Mouse (Mus musculus): ENCODE measurements around the gene Il13. TPM values are rescaled to one million over a fixed set of nuclear protein-coding genes. Genes with fewer than 3 reads are reported as not detected.

The Il13 gene
- polyA plus RNA-seq, 1 experiment: 0.41 TPM

DNA sequence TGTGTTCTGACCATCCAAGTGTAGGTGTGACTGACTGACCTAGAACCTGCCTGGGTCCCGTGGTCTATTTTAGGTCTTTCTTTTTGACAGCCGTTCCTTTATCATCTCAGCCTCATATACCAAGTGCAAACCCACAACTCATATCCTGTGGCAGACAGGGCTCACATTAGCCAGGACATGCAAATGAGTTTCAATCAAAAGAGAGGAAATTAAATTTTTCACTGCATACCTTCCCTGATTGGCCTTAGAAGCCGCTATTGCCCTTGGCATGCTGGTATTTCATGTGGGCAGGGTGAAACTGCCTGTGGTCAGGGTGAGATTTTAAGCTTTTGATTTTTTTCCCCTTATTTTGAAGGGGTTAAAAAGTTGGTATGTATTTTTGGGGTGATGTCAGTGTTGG, 24.8 kb downstream of the Il13 start:
- H3K27ac ChIP-seq (ENCODE audit: insufficient read depth, low read depth, low read length): no peak overlapping the region
- TF ChIP-seq POLR2A (IDR thresholded peaks at IDR 0.05; ENCODE audit: low read depth, low read length): no peak
- no peak for TF ChIP-seq CTCF (IDR thresholded peaks at IDR 0.05; ENCODE audit: extremely low read depth, insufficient read length, insufficient replicate concordance, low read depth, low read length)
- WGBS: 61% methylated on average over 3 of the region's 3 CpGs
- H3K36me3 ChIP-seq (ENCODE audit: control insufficient read depth, insufficient read depth, low read length): no peaks in the 10 kb centered on the region
- H3K4me3 ChIP-seq (ENCODE audit: low read depth, low read length): no peak overlapping the region
- H3K27me3 ChIP-seq (ENCODE audit: control insufficient read depth, insufficient read depth, low read length): no peaks in the 10 kb centered on the region
- H3K4me1 ChIP-seq (ENCODE audit: control insufficient read depth, insufficient read depth, insufficient read length, low read length): no peaks in the 10 kb centered on the region

DNA sequence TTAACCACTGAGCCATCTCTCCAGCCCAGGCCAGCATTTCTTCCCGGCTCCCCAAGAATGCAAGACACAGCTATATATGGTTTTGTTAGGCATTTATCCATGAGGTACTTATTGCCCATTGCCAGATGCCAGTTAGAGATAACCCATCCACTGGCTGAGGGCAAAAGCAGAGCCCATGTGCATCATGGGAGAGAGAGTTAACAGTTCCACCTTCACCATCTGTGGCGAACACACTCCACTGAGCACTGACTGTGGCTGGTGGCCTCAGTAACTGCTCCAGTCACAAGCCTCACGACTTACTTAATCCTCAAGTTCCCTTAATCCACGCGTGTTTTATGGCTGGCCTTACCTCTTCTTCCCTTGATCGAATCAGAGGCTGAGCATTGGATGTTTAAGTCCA, 25.3 kb downstream of the Il13 start:
- WGBS: 44% methylated on average over 6 of the region's 6 CpGs
- Histone ChIP-seq H3K36me3 (ENCODE audit: control insufficient read depth, insufficient read depth, low read length) (no peaks in the 10 kb centered on the region), H3K4me1 (ENCODE audit: control insufficient read depth, insufficient read depth, insufficient read length, low read length) (no peaks in the 10 kb centered on the region), H3K27ac (ENCODE audit: insufficient read depth, low read depth, low read length) (no peak overlapping the region), H3K4me3 (ENCODE audit: low read depth, low read length) (no peak overlapping the region), H3K27me3 (ENCODE audit: control insufficient read depth, insufficient read depth, low read length) (no peaks in the 10 kb centered on the region)
- TF ChIP-seq POLR2A (IDR thresholded peaks at IDR 0.05; ENCODE audit: low read depth, low read length): no peak
- TF ChIP-seq CTCF (IDR thresholded peaks at IDR 0.05; ENCODE audit: extremely low read depth, insufficient read length, insufficient replicate concordance, low read depth, low read length): no peak

DNA sequence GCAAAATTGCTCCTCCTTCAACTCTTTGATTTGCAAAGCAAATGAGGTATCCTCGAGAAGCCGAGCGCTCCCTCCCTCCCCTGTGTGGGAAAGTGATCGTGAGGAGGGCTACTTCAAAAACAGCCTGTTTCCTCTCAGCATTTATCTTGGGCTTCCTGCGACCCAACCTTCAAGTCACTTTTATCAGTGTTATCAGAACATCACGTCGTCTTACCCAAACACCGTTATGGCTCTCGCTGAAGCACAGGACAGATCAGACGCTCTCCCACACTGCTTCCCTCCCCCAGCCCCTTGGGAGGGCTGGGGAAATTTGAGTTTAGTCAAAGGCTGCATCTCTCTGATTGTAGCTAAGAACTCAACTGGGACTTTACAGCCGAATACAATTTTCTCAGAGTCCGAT, 28.9 kb downstream of the Il13 start:
- H3K36me3 ChIP-seq (ENCODE audit: control insufficient read depth, insufficient read depth, low read length): no peaks in the 10 kb centered on the region
- TF ChIP-seq CTCF (IDR thresholded peaks at IDR 0.05; ENCODE audit: extremely low read depth, insufficient read length, insufficient replicate concordance, low read depth, low read length): no peak
- TF ChIP-seq POLR2A (IDR thresholded peaks at IDR 0.05; ENCODE audit: low read depth, low read length): no peak
- H3K27ac ChIP-seq (ENCODE audit: insufficient read depth, low read depth, low read length): no peak overlapping the region
- no peaks in the 10 kb centered on the region for H3K4me1 ChIP-seq (ENCODE audit: control insufficient read depth, insufficient read depth, insufficient read length, low read length)
- no peak overlapping the region for H3K4me3 ChIP-seq (ENCODE audit: low read depth, low read length)
- H3K27me3 ChIP-seq (ENCODE audit: control insufficient read depth, insufficient read depth, low read length): no peaks in the 10 kb centered on the region
- 16% methylated on average over 12 of the region's 12 CpGs for WGBS

DNA sequence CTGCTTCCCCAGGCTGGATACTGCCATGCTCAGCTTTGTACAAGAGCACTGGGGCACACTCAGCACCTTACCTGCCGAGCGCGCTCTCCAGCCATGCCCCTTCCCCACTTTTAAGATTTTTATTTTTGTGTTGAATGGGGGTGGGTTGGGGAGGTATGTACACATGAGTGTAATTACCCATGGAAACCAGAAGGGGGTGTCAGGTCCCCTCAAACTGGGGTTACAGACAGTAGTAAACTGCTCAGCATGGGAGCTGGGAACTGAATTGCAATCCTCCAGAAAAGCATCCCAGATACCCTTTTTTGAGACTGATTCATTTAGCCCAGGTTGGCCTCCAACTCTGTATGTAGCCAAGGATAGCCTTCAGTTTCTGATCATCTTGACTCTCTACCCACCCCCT, 29.5 kb downstream of the Il13 start:
- Histone ChIP-seq H3K27me3 (ENCODE audit: control insufficient read depth, insufficient read depth, low read length) (no peaks in the 10 kb centered on the region), H3K4me3 (ENCODE audit: low read depth, low read length) (no peak overlapping the region)
- 95% methylated on average over 3 of the region's 3 CpGs for WGBS

DNA sequence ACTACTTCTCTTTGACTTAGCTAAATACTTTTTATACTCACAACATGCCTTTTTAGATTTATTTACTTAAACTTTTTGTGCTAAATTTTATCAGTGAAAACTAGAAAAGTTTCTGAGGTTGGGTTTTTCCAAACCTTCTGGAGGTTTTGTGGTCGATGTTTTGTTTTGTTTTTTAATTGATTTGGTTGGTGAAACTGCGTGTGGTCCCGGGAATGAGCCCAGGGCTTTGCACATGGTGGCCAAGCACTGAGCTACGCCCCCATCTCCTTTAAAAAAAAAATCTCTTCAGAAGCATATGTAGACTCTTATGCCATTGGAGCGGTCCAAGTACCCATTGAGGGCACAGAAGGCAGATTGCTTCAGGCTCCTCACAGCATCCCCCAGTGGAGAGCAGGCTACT, 43.4 kb downstream of the Il13 start:
- Histone ChIP-seq H3K27ac (ENCODE audit: insufficient read depth, low read depth, low read length) (no peak overlapping the region), H3K36me3 (ENCODE audit: control insufficient read depth, insufficient read depth, low read length) (peaks cover 2% of the 10 kb centered on the region; the same call in 1 of the 2 replicates)

More for the DNA sequence above, 29.5 kb downstream of the Il13 start:
- Histone ChIP-seq H3K4me1 (ENCODE audit: control insufficient read depth, insufficient read depth, insufficient read length, low read length) (no peaks in the 10 kb centered on the region), H3K27ac (ENCODE audit: insufficient read depth, low read depth, low read length) (no peak overlapping the region), H3K36me3 (ENCODE audit: control insufficient read depth, insufficient read depth, low read length) (no peaks in the 10 kb centered on the region)
- no peak for TF ChIP-seq POLR2A (IDR thresholded peaks at IDR 0.05; ENCODE audit: low read depth, low read length)
- no peak for TF ChIP-seq CTCF (IDR thresholded peaks at IDR 0.05; ENCODE audit: extremely low read depth, insufficient read length, insufficient replicate concordance, low read depth, low read length)

DNA sequence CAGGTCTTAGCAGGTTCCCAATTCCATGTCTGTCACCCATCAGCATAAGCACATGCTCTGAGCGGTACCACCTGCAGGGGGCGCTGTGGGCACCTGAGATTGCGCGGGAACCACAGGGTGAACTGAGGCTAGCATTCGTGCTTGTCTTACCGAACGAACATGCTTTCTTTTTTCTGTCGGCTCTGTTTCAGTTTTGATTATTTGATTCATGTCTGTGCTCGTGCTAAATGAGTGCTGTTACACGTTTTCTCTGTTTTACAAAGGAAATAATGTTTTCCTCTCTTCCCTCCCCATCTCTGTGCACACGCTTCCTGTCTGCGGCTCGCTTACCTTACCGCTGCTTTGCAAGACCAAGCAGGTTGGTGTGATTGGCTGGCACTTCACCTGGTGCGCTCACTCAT, 44.1 kb downstream of the Il13 start:
- no peak overlapping the region for H3K4me3 ChIP-seq (ENCODE audit: low read depth, low read length)
- WGBS: 62% methylated on average over 15 of the region's 15 CpGs
- H3K36me3 ChIP-seq (ENCODE audit: control insufficient read depth, insufficient read depth, low read length): peaks cover 2% of the 10 kb centered on the region; the same call in 1 of the 2 replicates
- H3K27me3 ChIP-seq (ENCODE audit: control insufficient read depth, insufficient read depth, low read length): no peaks in the 10 kb centered on the region
- TF ChIP-seq POLR2A (IDR thresholded peaks at IDR 0.05; ENCODE audit: low read depth, low read length): no peak
- TF ChIP-seq CTCF (IDR thresholded peaks at IDR 0.05; ENCODE audit: extremely low read depth, insufficient read length, insufficient replicate concordance, low read depth, low read length): peak; percentile 77; the same call in 1 of the 2 replicates
- H3K27ac ChIP-seq (ENCODE audit: insufficient read depth, low read depth, low read length): no peak overlapping the region
- no peaks in the 10 kb centered on the region for H3K4me1 ChIP-seq (ENCODE audit: control insufficient read depth, insufficient read depth, insufficient read length, low read length)

More for the DNA sequence above, 43.4 kb downstream of the Il13 start:
- Histone ChIP-seq H3K27me3 (ENCODE audit: control insufficient read depth, insufficient read depth, low read length) (no peaks in the 10 kb centered on the region), H3K4me1 (ENCODE audit: control insufficient read depth, insufficient read depth, insufficient read length, low read length) (no peaks in the 10 kb centered on the region), H3K4me3 (ENCODE audit: low read depth, low read length) (no peak overlapping the region)
- WGBS: 89% methylated on average over 5 of the region's 5 CpGs
- TF ChIP-seq POLR2A (IDR thresholded peaks at IDR 0.05; ENCODE audit: low read depth, low read length) (no peak), CTCF (IDR thresholded peaks at IDR 0.05; ENCODE audit: extremely low read depth, insufficient read length, insufficient replicate concordance, low read depth, low read length) (no peak)

DNA sequence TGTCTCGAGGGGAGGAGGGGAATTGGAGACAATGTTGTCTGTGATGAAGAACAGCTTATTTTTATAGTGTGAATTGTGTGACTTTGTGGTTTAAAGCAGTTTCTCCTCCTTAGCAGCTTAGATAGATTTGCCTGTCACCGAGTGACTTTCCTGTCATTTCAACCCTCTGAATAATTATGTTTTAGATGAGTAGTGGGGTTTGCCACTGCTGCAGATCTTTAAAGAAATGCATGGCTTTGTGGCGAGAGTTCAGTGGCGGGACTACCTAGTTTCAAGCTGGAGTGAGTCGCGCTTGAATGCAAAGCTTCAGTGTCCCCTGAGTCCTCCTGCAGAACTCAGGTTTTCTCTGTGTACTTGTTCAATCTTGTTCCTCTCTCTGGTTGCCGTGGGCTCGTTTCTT, 46.2 kb downstream of the Il13 start:
- Histone ChIP-seq H3K27me3 (ENCODE audit: control insufficient read depth, insufficient read depth, low read length) (no peaks in the 10 kb centered on the region), H3K27ac (ENCODE audit: insufficient read depth, low read depth, low read length) (no peak overlapping the region), H3K36me3 (ENCODE audit: control insufficient read depth, insufficient read depth, low read length) (peaks cover 2% of the 10 kb centered on the region; the same call in 1 of the 2 replicates), H3K4me3 (ENCODE audit: low read depth, low read length) (no peak overlapping the region), H3K4me1 (ENCODE audit: control insufficient read depth, insufficient read depth, insufficient read length, low read length) (no peaks in the 10 kb centered on the region)
- TF ChIP-seq POLR2A (IDR thresholded peaks at IDR 0.05; ENCODE audit: low read depth, low read length) (no peak), CTCF (IDR thresholded peaks at IDR 0.05; ENCODE audit: extremely low read depth, insufficient read length, insufficient replicate concordance, low read depth, low read length) (no peak)
- 85% methylated on average over 8 of the region's 8 CpGs for WGBS
